In the genomic region with DNA sequence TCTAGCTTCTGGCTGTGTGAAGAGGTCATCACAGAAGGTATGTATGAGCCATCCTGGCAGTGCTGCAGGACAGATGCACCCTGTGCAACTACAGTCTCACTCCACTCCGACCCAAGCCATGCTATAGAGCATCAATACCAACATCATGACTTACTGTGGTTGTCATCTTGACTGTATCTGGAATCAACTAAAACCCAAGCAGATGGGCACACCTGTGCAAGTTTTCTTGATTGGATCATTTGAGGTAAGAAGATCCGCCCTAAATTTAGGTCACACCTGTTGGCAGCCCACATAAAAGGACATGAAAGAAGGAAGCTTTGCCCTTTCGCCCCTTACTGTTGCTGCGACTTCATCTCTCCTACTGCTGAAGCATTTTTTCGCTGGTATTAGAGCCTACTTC, we compare ENCODE assay signal across 21 mouse cellular contexts.
"Had no signal": no experiment of that assay in that cellular context is flagged by ENCODE, and none has a peak within 500 bp of the region (broad histone marks: within the 10 kb centered on the region; RNA-seq: fewer than 3 reads in every experiment).

No protein-coding gene starts in this region.

- H3K9me3 ChIP-seq: intestine, embryonic 15.5 days; limb, embryonic 13.5 days; liver, embryonic 13.5 days; midbrain, embryonic 13.5 days; neural tube, embryonic 13.5 days; stomach, embryonic 15.5 days had no signal

- H3K9ac ChIP-seq: intestine, embryonic 15.5 days; limb, embryonic 13.5 days; liver, embryonic 13.5 days; midbrain, embryonic 13.5 days; neural tube, embryonic 13.5 days; stomach, embryonic 15.5 days had no signal

- H3K36me3 ChIP-seq: intestine, embryonic 15.5 days; limb, embryonic 13.5 days; liver, embryonic 13.5 days; midbrain, embryonic 13.5 days; neural tube, embryonic 13.5 days; stomach, embryonic 15.5 days had no signal

- DNase-seq: kidney, adult 2 months; kidney, postnatal 36 days; layer of hippocampus, postnatal 36 days; left cerebral cortex, postnatal 4 days; liver; liver, embryonic 13.5 days; lung, adult 2 months; lung, postnatal 14 days; retina, postnatal 1 day; right cerebral cortex, postnatal 25 days; spleen, adult 18-20 months had no signal

- H3K27me3 ChIP-seq: intestine, embryonic 15.5 days; limb, embryonic 13.5 days; midbrain, embryonic 13.5 days; neural tube, embryonic 13.5 days; stomach, embryonic 15.5 days had no signal

- H3K4me2 ChIP-seq: intestine, embryonic 15.5 days; limb, embryonic 13.5 days; liver, embryonic 13.5 days; midbrain, embryonic 13.5 days; neural tube, embryonic 13.5 days; stomach, embryonic 15.5 days had no signal

- H3K27ac ChIP-seq: intestine, embryonic 15.5 days; kidney, postnatal 0 days; left cerebral cortex, adult 2 months; limb, embryonic 13.5 days; liver, embryonic 13.5 days; macrophage; midbrain, embryonic 13.5 days; neural tube, embryonic 13.5 days; stomach, embryonic 15.5 days had no signal

- H3K4me3 ChIP-seq: intestine, embryonic 15.5 days; left cerebral cortex, adult 2 months; limb, embryonic 13.5 days; liver, embryonic 13.5 days; midbrain, embryonic 13.5 days; myocyte; neural tube, embryonic 13.5 days; stomach, embryonic 15.5 days had no signal

- ATAC-seq: intestine, embryonic 15.5 days; midbrain, embryonic 13.5 days; midbrain, embryonic 16.5 days had no signal

- H3K4me1 ChIP-seq: liver, embryonic 13.5 days; midbrain, embryonic 13.5 days; neural tube, embryonic 13.5 days had no signal
